Comparison of ENCODE assay signal across 14 mouse cellular contexts in the genomic region with DNA sequence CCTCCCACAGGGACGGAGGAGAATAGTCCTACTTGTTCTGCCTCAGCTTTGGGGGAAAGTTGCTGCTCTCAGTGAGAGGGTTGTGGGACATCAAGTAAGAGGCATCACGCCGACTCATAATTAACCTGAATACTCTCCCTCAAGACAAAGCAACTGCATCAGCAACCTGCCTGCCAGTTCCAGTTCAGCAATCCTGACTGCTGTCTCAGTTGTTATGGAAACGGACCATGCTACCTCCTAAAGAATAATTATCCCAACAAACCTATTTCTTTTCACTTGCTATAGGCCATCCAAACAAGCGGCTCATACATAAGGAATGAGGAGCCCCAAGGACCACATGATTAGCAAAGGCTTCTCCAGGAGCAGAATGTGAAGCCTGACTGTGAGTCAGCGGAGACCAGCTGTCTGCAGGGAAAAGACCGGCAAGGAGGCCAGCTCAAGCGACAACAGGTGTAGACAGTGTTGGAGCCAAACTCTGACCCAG.
DNase-seq lines count a peak whose midpoint lies in the region; ATAC-seq lines count a peak whose summit lies in the region.
"Had no signal": no experiment of that assay in that cellular context is flagged by ENCODE, and none has a peak within 500 bp of the region (broad histone marks: within the 10 kb centered on the region; RNA-seq: fewer than 3 reads in every experiment).

No protein-coding gene starts in this region.

- H3K9me3 ChIP-seq in midbrain, embryonic 11.5 days (ENCODE audit: control insufficient read depth, low read length), result no peaks in the 10 kb centered on the region
- no peaks in the 10 kb centered on the region for H3K9me3 ChIP-seq in midbrain, embryonic 10.5 days (replicated peaks)
- H3K9me3 ChIP-seq in forebrain, embryonic 15.5 days, result no peaks in the 10 kb centered on the region
- H3K9me3 ChIP-seq in midbrain, embryonic 13.5 days, result no peaks in the 10 kb centered on the region
- H3K9me3 ChIP-seq: embryonic facial prominence, embryonic 13.5 days; heart, embryonic 12.5 days had no signal

- no peaks in the 10 kb centered on the region for H3K36me3 ChIP-seq in midbrain, embryonic 11.5 days (ENCODE audit: control insufficient read depth, insufficient read depth, low read length)
- no peaks in the 10 kb centered on the region for H3K36me3 ChIP-seq in midbrain, embryonic 10.5 days
- H3K36me3 ChIP-seq in forebrain, embryonic 15.5 days, result no peaks in the 10 kb centered on the region
- no peaks in the 10 kb centered on the region for H3K36me3 ChIP-seq in midbrain, embryonic 13.5 days
- H3K36me3 ChIP-seq: embryonic facial prominence, embryonic 13.5 days; heart, embryonic 12.5 days had no signal

- no peak overlapping the region for H3K4me2 ChIP-seq in midbrain, embryonic 11.5 days
- no peak overlapping the region for H3K4me2 ChIP-seq in forebrain, embryonic 15.5 days (replicated peaks)
- H3K4me2 ChIP-seq in midbrain, embryonic 13.5 days (replicated peaks), result no peak overlapping the region
- H3K4me2 ChIP-seq: embryonic facial prominence, embryonic 13.5 days; heart, embryonic 12.5 days had no signal

- H3K4me1 ChIP-seq in midbrain, embryonic 11.5 days (ENCODE audit: control insufficient read depth, insufficient read depth, low read length), result no peaks in the 10 kb centered on the region; the same call in 1 of the 2 replicates
- peaks cover 20% of the 10 kb centered on the region for H3K4me1 ChIP-seq in midbrain, embryonic 10.5 days
- H3K4me1 ChIP-seq in forebrain, embryonic 15.5 days, result peaks cover 15% of the 10 kb centered on the region
- H3K4me1 ChIP-seq in midbrain, embryonic 13.5 days (replicated peaks), result peaks cover 20% of the 10 kb centered on the region
- H3K4me1 ChIP-seq: embryonic facial prominence, embryonic 13.5 days had no signal

- WGBS in midbrain, embryonic 11.5 days, result 70% methylated on average over 8 of the region's 8 CpGs
- 75% methylated on average over 8 of the region's 8 CpGs for WGBS in midbrain, embryonic 10.5 days
- 36% methylated on average over 8 of the region's 8 CpGs for WGBS in forebrain, embryonic 15.5 days
- WGBS in midbrain, embryonic 13.5 days, result 61% methylated on average over 8 of the region's 8 CpGs

- H3K9ac ChIP-seq in midbrain, embryonic 11.5 days (ENCODE audit: low read length), result no peak overlapping the region
- no peak overlapping the region for H3K9ac ChIP-seq in forebrain, embryonic 15.5 days (replicated peaks)
- H3K9ac ChIP-seq in midbrain, embryonic 13.5 days (replicated peaks), result no peak overlapping the region
- H3K9ac ChIP-seq: embryonic facial prominence, embryonic 13.5 days; heart, embryonic 12.5 days had no signal

- ATAC-seq in midbrain, embryonic 11.5 days (ENCODE audit: low FRiP score), result peak; percentile 50; the same call in 1 of the 2 replicates
- ATAC-seq in forebrain, embryonic 15.5 days (replicated peaks), result peak; percentile 23; the same call in 1 of the 2 replicates
- ATAC-seq in midbrain, embryonic 13.5 days, result peak; percentile 48

- no peak overlapping the region for H3K27ac ChIP-seq in midbrain, embryonic 11.5 days (ENCODE audit: low read depth, low read length)
- no peak overlapping the region for H3K27ac ChIP-seq in midbrain, embryonic 10.5 days (replicated peaks)
- H3K27ac ChIP-seq in forebrain, embryonic 15.5 days (replicated peaks), result no peak overlapping the region
- no peak overlapping the region for H3K27ac ChIP-seq in midbrain, embryonic 13.5 days
- H3K27ac ChIP-seq: embryonic facial prominence, embryonic 13.5 days; left cerebral cortex, adult 2 months had no signal

- no peak overlapping the region for H3K4me3 ChIP-seq in midbrain, embryonic 11.5 days (ENCODE audit: low read depth, low read length)
- H3K4me3 ChIP-seq in midbrain, embryonic 10.5 days, result no peak overlapping the region
- H3K4me3 ChIP-seq in forebrain, embryonic 15.5 days, result no peak overlapping the region
- no peak overlapping the region for H3K4me3 ChIP-seq in midbrain, embryonic 13.5 days (replicated peaks)
- H3K4me3 ChIP-seq: embryonic facial prominence, embryonic 13.5 days; heart, embryonic 12.5 days; left cerebral cortex, adult 2 months had no signal

- DNase-seq in midbrain, embryonic 11.5 days (ENCODE audit: low spot score, missing footprints), result no peak
- DNase-seq in midbrain, embryonic 10.5 days (ENCODE audit: low spot score), result no peak
- no peak for DNase-seq in embryo, embryonic 11 days
- no peak for DNase-seq in gastrocnemius, postnatal 4 days (ENCODE audit: low spot score in 2 of 2)
- no peak for DNase-seq in lung, postnatal 14 days
- DNase-seq: adrenal gland, postnatal 36 days; cerebellum, adult 2 months; kidney, postnatal 25 days; liver had no signal

- no peaks in the 10 kb centered on the region for H3K27me3 ChIP-seq in midbrain, embryonic 11.5 days (ENCODE audit: control insufficient read depth, insufficient read depth, low read length)
- no peaks in the 10 kb centered on the region for H3K27me3 ChIP-seq in midbrain, embryonic 10.5 days (ENCODE audit: low read depth, poor library complexity, severe bottlenecking)
- H3K27me3 ChIP-seq in forebrain, embryonic 15.5 days, result no peaks in the 10 kb centered on the region
- no peaks in the 10 kb centered on the region for H3K27me3 ChIP-seq in midbrain, embryonic 13.5 days
- H3K27me3 ChIP-seq: embryonic facial prominence, embryonic 13.5 days had no signal
